Mouse (Mus musculus): ENCODE measurements around the gene Pls3.

DNA sequence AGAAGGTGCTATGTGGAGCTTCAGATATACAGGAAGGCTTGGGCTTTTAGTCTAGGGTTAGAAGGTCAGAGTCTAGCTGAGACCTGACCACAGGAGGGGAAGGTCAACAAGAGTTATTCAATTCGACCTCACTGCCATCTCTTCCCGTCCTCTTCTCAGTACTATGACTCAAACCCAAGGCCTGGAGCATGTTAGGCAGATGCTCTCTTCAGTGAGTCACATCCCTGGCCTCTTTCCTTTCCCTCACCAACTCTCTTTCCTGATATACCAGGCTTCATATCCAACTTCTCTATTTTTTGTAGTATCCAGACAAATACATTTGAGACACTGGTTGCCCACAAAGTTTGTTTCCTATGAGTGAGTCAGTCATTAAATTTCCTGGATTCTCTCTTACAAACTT is 40.1 kb downstream of the Pls3 start:
- no peak for TF ChIP-seq GATA1 (IDR thresholded peaks at IDR 0.05; ENCODE audit: low read length)
- TF ChIP-seq TAL1 (IDR thresholded peaks at IDR 0.05; ENCODE audit: low read length), result no peak

Measured in erythroblast, embryonic 14.5 days (primary cell).